Mouse (Mus musculus) limb, embryonic 11.5 days (tissue): ENCODE measurements around the gene Zbtb22. TPM values are rescaled to one million over a fixed set of nuclear protein-coding genes. Genes with fewer than 3 reads are reported as not detected.
"Not testable (repeated sequence)": the region's sequence is repeated elsewhere in the genome, so short reads cannot be mapped to it uniquely, and the experiment has no call there.

Experiments
- ATAC-seq: fragments of 200-750 bp; cut with Nextera tagmentation; 2 replicates; pipeline ENCODE4 v1.8.0; 2017; ENCODE audit warnings: low read depth; ENCODE audit not compliant: insufficient number of reproducible peaks, low FRiP score, low TSS enrichment
- DNase-seq: peaks from one replicate; pipeline ENCODE4 v3.0.0-alpha.2; 2015; ENCODE audit warnings: low spot score
- H3K27ac ChIP-seq: fragments of 300-500 bp; sonication (generic); replicated peaks from 2 replicates; pipeline ENCODE4 v1.5.1; 2014; ENCODE audit warnings: low read depth, mild to moderate bottlenecking, low read length
- H3K27me3 ChIP-seq: fragments of 300-500 bp; sonication (generic); 2 replicates; pipeline ENCODE4 v1.6.1; 2014; ENCODE audit warnings: mild to moderate bottlenecking, low read length, mixed read lengths; ENCODE audit not compliant: control insufficient read depth, insufficient read depth
- H3K36me3 ChIP-seq: fragments of 300-500 bp; sonication (generic); 2 replicates; pipeline ENCODE4 v1.6.1; 2014; ENCODE audit warnings: mild to moderate bottlenecking, low read length, moderate library complexity, mixed read lengths; ENCODE audit not compliant: control insufficient read depth, insufficient read depth
- H3K4me1 ChIP-seq: fragments of 300-500 bp; sonication (generic); 2 replicates; pipeline ENCODE4 v1.6.1; 2014; ENCODE audit warnings: low read length, mixed read lengths; ENCODE audit not compliant: control insufficient read depth, insufficient read depth
- H3K4me2 ChIP-seq: fragments of 300-500 bp; sonication (generic); 2 replicates; pipeline ENCODE4 v1.6.1; 2014; ENCODE audit warnings: low read depth, mild to moderate bottlenecking, moderate library complexity; ENCODE audit not compliant: severe bottlenecking
- H3K4me3 ChIP-seq: fragments of 300-500 bp; sonication (generic); 2 replicates; pipeline ENCODE4 v1.5.1; 2014; ENCODE audit warnings: low read depth, low read length
- H3K9ac ChIP-seq: fragments of 300-500 bp; sonication (generic); 2 replicates; pipeline ENCODE4 v1.6.1; 2014; ENCODE audit warnings: mild to moderate bottlenecking, low read length
- H3K9me3 ChIP-seq: fragments of 300-500 bp; sonication (generic); 2 replicates; pipeline ENCODE4 v1.6.1; 2016; ENCODE audit warnings: low read length; ENCODE audit not compliant: control insufficient read depth
- WGBS: fragments of 180-500 bp; shearing (Covaris S2); extraction: QIAGEN DNeasy Blood & Tissue Kit; methylation state at CpG from one replicate; pipeline ENCODE4 v1.1.7; 2014; 5-methylcytosine and 5-hydroxymethylcytosine counted together
- polyA plus RNA-seq: library from polyadenylated mRNA; unstranded; fragments of >200 nt; fragmentation: Nextera tagmentation; extraction: Ambion mirVana; gene quantifications from 2 replicates; pipeline ENCODE4 v1.2.1, GENCODE M21; 2014

Zbtb22 gene
- polyA plus RNA-seq, 1 experiment from 2014 or later = 11.8 TPM

DNA sequence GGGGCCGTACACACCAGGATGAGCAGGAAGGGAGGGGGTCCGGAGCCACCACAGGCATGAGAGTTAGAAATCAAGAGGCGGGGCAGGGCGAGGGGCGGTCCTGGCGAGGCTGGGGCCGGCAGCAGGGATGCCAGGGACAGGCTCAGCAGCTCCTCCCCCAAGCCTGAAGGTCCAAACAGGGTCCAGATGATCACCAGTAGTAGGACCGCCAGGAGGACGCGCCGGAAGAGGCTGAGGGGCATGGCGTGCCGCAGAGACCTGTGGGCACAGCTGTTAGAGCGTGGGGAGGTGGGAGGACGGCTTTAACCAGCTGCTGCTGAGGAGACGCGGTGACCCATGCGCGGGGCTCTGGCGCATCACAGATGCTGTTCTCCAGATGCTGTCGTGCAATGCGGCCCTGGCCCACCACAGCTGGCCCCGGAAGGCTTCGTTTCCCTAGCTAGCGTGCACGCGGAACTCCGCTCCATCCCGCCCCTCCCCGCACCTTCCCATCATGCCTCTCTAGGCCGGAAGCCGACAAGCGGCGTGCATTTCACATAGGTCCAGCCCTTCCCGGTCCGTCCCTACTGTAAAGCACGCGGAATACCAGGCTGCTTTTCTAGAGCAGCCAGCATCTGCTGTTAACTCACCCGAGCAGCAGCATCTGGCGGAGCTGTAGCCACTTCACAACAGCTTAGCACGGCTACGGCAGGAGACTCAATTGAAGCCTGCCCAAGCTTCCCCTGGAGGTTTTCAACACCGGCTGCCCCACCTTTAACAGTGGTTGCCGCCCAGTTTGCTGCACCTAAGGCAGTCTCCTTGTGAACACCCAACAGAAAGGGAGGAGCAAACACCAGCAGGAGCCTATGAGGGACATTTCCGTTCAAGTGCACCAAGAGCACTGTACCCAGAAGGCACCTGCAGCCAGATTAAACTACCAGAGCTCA is 35.6 kb downstream of the Zbtb22 start, which contains the start of gene B3galt4:
Gene B3galt4 (minus strand): TSS at position 468 of the 926 bp plus-strand sequence.
- H3K27me3 ChIP-seq = no peaks in the 10 kb centered on the region
- H3K27ac ChIP-seq = peak within 1 kb of the TSS; percentile 89
- ATAC-seq = peak; percentile 76
- DNase-seq = peak; percentile 91
- H3K9ac ChIP-seq = peak within 1 kb of the TSS; percentile 62
- no peaks in the 10 kb centered on the region for H3K9me3 ChIP-seq
- H3K4me3 ChIP-seq = peak within 1 kb of the TSS; percentile 44
- 1% methylated on average over 45 of the region's 45 CpGs for WGBS
- peak within 1 kb of the TSS; percentile 86 for H3K4me2 ChIP-seq
- peaks cover 40% of the 10 kb centered on the region for H3K4me1 ChIP-seq
- peaks cover 17% of the 10 kb centered on the region for H3K36me3 ChIP-seq

GRCm38 (mm10) chr17:33952015-33952414 is 36.3 kb downstream of the Zbtb22 start:
- 77% methylated on average over 13 of the region's 13 CpGs for WGBS
- H3K27me3 ChIP-seq = not testable (repeated sequence)
- H3K4me1 ChIP-seq = peaks cover 44% of the 10 kb centered on the region

DNA sequence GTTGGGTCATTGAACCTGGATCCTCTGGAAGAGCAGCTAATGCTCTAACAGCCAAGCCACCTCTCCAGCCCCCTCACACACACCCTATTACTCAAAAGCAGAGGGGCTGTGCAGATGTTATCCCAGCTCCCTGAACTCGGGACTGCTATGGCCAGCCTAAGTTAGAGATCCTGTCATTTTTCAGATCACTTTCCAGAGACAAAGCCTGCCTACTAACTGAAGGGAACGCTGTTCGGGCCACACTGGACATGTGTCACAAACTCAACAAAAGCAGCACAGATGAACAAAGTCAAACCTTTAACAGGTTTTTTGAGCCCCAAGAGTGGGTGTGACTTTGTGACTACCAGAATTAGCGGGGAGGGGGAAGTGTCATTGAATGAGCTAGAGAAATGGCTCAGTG is 37.2 kb downstream of the Zbtb22 start:
- H3K36me3 ChIP-seq = peaks cover 15% of the 10 kb centered on the region
- WGBS = 80% methylated on average over 4 of the region's 4 CpGs
- peaks cover 44% of the 10 kb centered on the region for H3K4me1 ChIP-seq
- no peak overlapping the region for H3K4me3 ChIP-seq
- H3K27ac ChIP-seq = no peak overlapping the region
- H3K9ac ChIP-seq = no peak overlapping the region
- H3K9me3 ChIP-seq = no peaks in the 10 kb centered on the region
- DNase-seq = no peak
- no peaks in the 10 kb centered on the region for H3K27me3 ChIP-seq
- peak overlapping the region; percentile 82; the same call in 1 of the 2 replicates for H3K4me2 ChIP-seq
- no peak for ATAC-seq

More at GRCm38 (mm10) chr17:33952015-33952414, 36.3 kb downstream of the Zbtb22 start:
- Histone ChIP-seq H3K36me3 (peaks cover 17% of the 10 kb centered on the region), H3K4me2 (peak overlapping the region; percentile 86), H3K4me3 (peak overlapping the region; percentile 44)
- DNase-seq, H3K9ac ChIP-seq, H3K9me3 ChIP-seq, H3K27ac ChIP-seq, ATAC-seq: not testable (repeated sequence)

DNA sequence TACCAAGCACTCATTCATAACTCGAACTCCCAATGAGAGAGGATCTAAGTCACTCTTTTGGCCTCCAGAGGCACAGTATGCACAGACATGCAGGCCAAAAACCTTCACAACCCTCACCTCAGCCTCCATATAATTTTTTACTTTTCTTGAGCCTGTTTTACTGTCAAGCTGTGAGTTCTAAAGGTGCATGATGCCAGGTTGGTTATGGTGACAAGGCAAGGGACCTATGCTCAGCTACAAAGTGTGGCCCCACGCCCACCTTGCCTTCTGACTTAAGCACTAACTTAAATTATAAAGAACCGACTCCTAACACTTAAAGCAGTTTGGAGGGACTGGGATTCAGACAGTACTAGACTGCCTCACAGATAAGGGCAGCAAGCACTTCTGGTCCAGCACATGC is 37.6 kb downstream of the Zbtb22 start:
- Histone ChIP-seq H3K4me1 (peaks cover 44% of the 10 kb centered on the region), H3K27ac (0 out of 2 replicates have a peak overlapping the region, but pooled peaks have one; percentile 8), H3K4me3 (no peak overlapping the region), H3K4me2 (peak overlapping the region; percentile 82; the same call in 1 of the 2 replicates), H3K36me3 (peaks cover 15% of the 10 kb centered on the region), H3K9ac (no peak overlapping the region), H3K9me3 (no peaks in the 10 kb centered on the region), H3K27me3 (no peaks in the 10 kb centered on the region)
- ATAC-seq (no peak), DNase-seq (no peak)
- WGBS = 87% methylated on average over 3 of the region's 3 CpGs

- DNase-seq = no peak
- Histone ChIP-seq H3K4me3 (peak overlapping the region; percentile 100), H3K36me3 (peaks cover 15% of the 10 kb centered on the region), H3K27ac (0 out of 2 replicates have a peak overlapping the region, but pooled peaks have one; percentile 89), H3K4me1 (peaks cover 44% of the 10 kb centered on the region), H3K27me3 (no peaks in the 10 kb centered on the region), H3K4me2 (peak overlapping the region; percentile 82), H3K9ac (peak overlapping the region; percentile 98), H3K9me3 (no peaks in the 10 kb centered on the region)
- WGBS = 39% methylated on average over 5 of the region's 5 CpGs
- no peak for ATAC-seq
Measured at GRCm38 (mm10) chr17:33953961-33954565, 38.4 kb downstream of the Zbtb22 start.

DNA sequence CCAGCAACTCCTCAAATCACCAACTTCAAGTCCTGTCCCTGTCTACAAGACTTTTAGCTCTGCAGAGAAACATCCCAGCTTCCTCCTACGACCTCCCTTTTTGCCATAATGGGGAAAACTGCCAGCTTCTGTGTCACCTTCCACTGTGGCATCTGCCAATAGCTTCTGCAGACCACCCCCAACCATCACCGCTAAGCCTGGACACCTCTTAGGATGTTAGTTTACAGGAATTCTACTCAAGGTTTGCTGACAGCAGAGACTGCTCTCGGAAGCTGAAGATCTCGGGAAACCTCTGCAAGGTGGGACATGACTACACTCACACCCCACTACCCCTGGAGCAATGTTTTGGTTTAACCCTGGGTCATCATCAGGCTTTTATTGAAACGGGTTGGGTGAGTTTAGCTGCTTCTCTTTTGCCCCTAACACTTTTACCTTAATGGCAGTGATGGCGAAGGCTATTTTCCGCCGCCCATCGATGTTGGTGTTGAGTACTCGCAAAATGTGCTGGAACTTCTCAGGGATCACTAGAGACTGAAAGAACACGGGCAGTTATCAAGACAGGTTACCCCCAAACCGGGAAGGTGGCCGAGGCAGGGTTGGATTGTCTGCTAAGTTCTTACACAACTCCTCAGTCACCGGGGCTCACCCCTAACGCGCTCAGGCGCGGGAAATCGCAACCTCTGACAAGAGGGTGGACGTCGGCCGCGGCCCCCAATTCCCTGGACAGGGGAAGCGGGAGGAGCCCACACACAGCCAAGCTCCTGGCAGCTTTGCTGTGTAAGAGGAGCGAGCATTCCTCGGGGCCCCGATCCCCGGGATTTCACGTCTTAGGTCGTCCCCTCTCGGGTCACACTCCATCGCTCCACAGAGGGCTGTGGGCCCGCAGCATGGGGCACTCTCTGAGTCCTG is 39.2 kb downstream of the Zbtb22 start:
- DNase-seq (no peak), ATAC-seq (peak; percentile 27; the same call in 1 of the 2 replicates)
- Histone ChIP-seq H3K4me2 (peak overlapping the region; percentile 82), H3K36me3 (peaks cover 15% of the 10 kb centered on the region), H3K27ac (peak overlapping the region; percentile 89), H3K9ac (peak overlapping the region; percentile 98), H3K9me3 (no peaks in the 10 kb centered on the region), H3K4me3 (peak overlapping the region; percentile 100), H3K4me1 (peaks cover 44% of the 10 kb centered on the region), H3K27me3 (no peaks in the 10 kb centered on the region)
- 1% methylated on average over 33 of the region's 33 CpGs for WGBS

- ATAC-seq = peak; percentile 89
- H3K4me1 ChIP-seq = peaks cover 41% of the 10 kb centered on the region
- WGBS = under 1% methylated on average over 50 of the region's 50 CpGs
Measured at GRCm38 (mm10) chr17:33955555-33956214, 40.0 kb downstream of the Zbtb22 start, which contains the start of the genes Vps52 and Rps18. Gene Vps52 (plus strand): TSS chr17:33955812. Gene Rps18 (minus strand): TSS chr17:33956001.

More at GRCm38 (mm10) chr17:33955555-33956214, 40.0 kb downstream of the Zbtb22 start, which contains the start of the genes Vps52 and Rps18:
- H3K4me2 ChIP-seq = peak within 1 kb of the TSS; percentile 82
- no peaks in the 10 kb centered on the region for H3K9me3 ChIP-seq
- H3K36me3 ChIP-seq = peaks cover 15% of the 10 kb centered on the region
- peak within 1 kb of the TSS; percentile 100 for H3K4me3 ChIP-seq
- peak; percentile 97 for DNase-seq
- H3K27me3 ChIP-seq = no peaks in the 10 kb centered on the region
- peak within 1 kb of the TSS; percentile 89 for H3K27ac ChIP-seq
- peak within 1 kb of the TSS; percentile 98 for H3K9ac ChIP-seq
